Mouse (Mus musculus): ENCODE results near the gene Myrf.

Myrf gene

GRCm38 (mm10) chr19:10240654-10241305, at the start of gene Myrf:
Myrf (minus strand) TSS chr19:10240748.
- peak; percentile 96 for DNase-seq (ENCODE audit: low read depth, low spot score)

GRCm38 (mm10) chr19:10289609-10290150, 49.1 kb upstream of the Myrf start:
- DNase-seq (ENCODE audit: low read depth, low spot score): no peak

- DNase-seq (ENCODE audit: low read depth, low spot score): no peak
Observed at GRCm38 (mm10) chr19:10288125-10289040, 47.8 kb upstream of the Myrf start.

- no peak for DNase-seq (ENCODE audit: low read depth, low spot score)
Observed at GRCm38 (mm10) chr19:10286458-10286872, 45.9 kb upstream of the Myrf start.

- DNase-seq (ENCODE audit: low read depth, low spot score): no peak
Observed at GRCm38 (mm10) chr19:10280771-10281540, 40.4 kb upstream of the Myrf start.

- DNase-seq (ENCODE audit: low read depth, low spot score): no peak
Observed at GRCm38 (mm10) chr19:10279668-10280067, 39.1 kb upstream of the Myrf start.

- peak; percentile 79 for DNase-seq (ENCODE audit: low read depth, low spot score)
Observed at GRCm38 (mm10) chr19:10278669-10279324, 38.2 kb upstream of the Myrf start.

- peak; percentile 93 for DNase-seq (ENCODE audit: low read depth, low spot score)
Observed at GRCm38 (mm10) chr19:10277759-10278158, 37.2 kb upstream of the Myrf start.

- DNase-seq (ENCODE audit: low read depth, low spot score): peak; percentile 52
Observed at GRCm38 (mm10) chr19:10277331-10277730, 36.8 kb upstream of the Myrf start.

- no peak for DNase-seq (ENCODE audit: low read depth, low spot score)
Observed at GRCm38 (mm10) chr19:10276483-10277144, 36.1 kb upstream of the Myrf start.

GRCm38 (mm10) chr19:10274056-10274455, 33.5 kb upstream of the Myrf start:
- no peak for DNase-seq (ENCODE audit: low read depth, low spot score)

GRCm38 (mm10) chr19:10272746-10273145, 32.2 kb upstream of the Myrf start:
- DNase-seq (ENCODE audit: low read depth, low spot score): peak; percentile 50

GRCm38 (mm10) chr19:10271592-10271991, 31.0 kb upstream of the Myrf start:
- DNase-seq (ENCODE audit: low read depth, low spot score): no peak

- no peak for DNase-seq (ENCODE audit: low read depth, low spot score)
Observed at GRCm38 (mm10) chr19:10270356-10270755, 29.8 kb upstream of the Myrf start.

- DNase-seq (ENCODE audit: low read depth, low spot score): peak; percentile 39
Observed at GRCm38 (mm10) chr19:10268851-10269250, 28.3 kb upstream of the Myrf start.

GRCm38 (mm10) chr19:10267953-10268352, 27.4 kb upstream of the Myrf start:
- DNase-seq (ENCODE audit: low read depth, low spot score): peak; percentile 96

- DNase-seq (ENCODE audit: low read depth, low spot score): peak; percentile 95
Observed at GRCm38 (mm10) chr19:10267057-10267456, 26.5 kb upstream of the Myrf start.

- peak; percentile 90 for DNase-seq (ENCODE audit: low read depth, low spot score)
Observed at GRCm38 (mm10) chr19:10266196-10266850, 25.8 kb upstream of the Myrf start.

- no peak for DNase-seq (ENCODE audit: low read depth, low spot score)
Observed at GRCm38 (mm10) chr19:10261369-10261768, 20.8 kb upstream of the Myrf start.
